Mouse (Mus musculus) left cerebral cortex, postnatal 14 days (tissue): Measurements from ENCODE around the gene Rcbtb2. TPM values are rescaled to one million over a fixed set of nuclear protein-coding genes. Genes with fewer than 3 reads are reported as not detected.
A peak's percentile ranks its signal among the peaks of the same experiment; 100 is the strongest.
"Not testable (repeated sequence)": the region's sequence is repeated elsewhere in the genome, so short reads cannot be mapped to it uniquely, and the experiment has no call there.

ENCODE experiments used
- DNase-seq, 2 experiments: peaks; one replicate each; pipeline ENCODE4 v3.0.0; 2021 to 2022; ENCODE audit warnings: low spot score in 2 of 2, mixed read lengths in 1 of 2
- intact Hi-C: fragments of 180-260 bp; cut with DNase I; formaldehyde crosslinking; loops from one replicate; pipeline ENCODE4 v1.15.1; 2025
- total RNA-seq, 2 experiments: library from RNA; stranded (reverse); gene quantifications; 2 replicates each; pipeline ENCODE4 v1.2.3; 2021

The Rcbtb2 gene
- total RNA-seq, 2 experiments from 2014 or later: 20.5 to 22.8 TPM

DNA sequence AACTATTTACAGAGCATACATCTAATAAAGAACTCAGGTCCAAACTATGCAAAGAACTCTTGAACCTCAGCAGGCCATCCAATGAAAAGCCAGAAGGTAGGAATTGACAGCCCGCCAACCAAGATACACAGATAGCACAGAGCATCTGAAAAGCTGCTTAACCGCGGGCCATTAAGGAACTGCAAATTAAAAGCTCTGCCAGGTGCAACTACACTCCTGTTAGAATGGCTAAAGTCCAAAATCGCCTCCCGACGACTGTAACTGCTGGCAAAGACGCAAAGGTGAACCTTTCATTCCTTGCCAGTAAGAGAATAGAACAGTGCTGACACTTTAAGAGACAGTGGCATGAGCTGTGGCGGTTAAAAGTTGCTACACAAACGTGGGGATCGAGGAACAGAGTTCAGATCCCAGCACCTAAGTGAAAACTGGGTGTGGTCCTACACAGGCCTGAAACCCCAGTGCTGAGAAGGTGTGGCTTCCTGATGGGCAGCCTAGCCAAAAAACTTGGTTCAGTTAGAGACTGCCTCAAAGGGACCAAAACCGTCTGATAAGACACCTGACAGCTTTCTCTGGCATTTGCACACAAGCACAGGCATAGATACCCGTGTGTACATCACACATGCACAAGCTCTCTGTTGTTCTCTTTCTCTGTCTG, 10.5 kb upstream of the Rcbtb2 start:
- intact Hi-C loops: no loop called here
- no peak for DNase-seq

DNA sequence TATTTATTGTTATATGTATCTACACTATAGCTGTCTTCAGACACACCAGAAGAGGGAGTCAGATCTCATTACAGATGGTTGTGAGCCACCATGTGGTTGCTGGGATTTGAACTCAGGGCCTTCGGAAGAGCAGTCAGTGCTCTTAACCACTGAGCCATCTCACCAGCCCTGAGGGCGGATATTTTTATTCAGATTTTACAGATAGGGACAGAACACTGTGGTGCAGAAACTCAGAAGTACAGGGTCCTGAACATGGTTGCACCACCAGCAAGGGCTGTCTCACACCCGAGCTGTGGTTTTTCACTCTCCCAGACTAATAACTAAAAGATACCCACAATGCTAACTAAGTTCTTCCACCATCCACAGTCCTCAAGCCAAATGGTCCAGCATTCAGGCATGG, 7.9 kb upstream of the Rcbtb2 start:
- intact Hi-C loops, DNase-seq: not testable (repeated sequence)

- intact Hi-C loops: no loop called here
- DNase-seq: no peak
These were observed 6.5 kb upstream of the Rcbtb2 start for GRCm38 (mm10) chr14:73116301-73116700.

DNA sequence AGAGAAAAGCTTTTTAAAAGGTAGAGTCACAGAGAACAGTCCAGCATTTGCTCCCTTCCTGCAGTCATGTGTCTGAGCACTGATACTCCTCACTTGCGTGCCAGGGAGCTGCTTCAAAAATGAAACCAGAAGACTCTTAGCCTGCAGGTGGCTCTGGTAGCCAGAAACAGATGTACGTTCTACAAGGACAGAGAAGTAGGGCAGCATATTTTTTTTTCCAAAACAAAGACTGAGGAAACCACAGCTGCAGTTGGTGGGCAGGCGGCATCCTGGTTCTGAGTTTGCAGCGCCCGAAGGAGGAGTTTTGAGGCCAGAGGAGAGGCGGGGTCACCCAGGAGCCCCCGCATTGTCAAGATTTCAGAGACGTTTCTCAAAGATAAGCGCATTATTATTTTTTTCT, 5.9 kb upstream of the Rcbtb2 start:
- intact Hi-C loops: no loop called here
- peak; percentile 55 to 67 for DNase-seq

- intact Hi-C loops: no loop called here
These were observed 5.1 kb upstream of the Rcbtb2 start for GRCm38 (mm10) chr14:73117411-73118392.

DNA sequence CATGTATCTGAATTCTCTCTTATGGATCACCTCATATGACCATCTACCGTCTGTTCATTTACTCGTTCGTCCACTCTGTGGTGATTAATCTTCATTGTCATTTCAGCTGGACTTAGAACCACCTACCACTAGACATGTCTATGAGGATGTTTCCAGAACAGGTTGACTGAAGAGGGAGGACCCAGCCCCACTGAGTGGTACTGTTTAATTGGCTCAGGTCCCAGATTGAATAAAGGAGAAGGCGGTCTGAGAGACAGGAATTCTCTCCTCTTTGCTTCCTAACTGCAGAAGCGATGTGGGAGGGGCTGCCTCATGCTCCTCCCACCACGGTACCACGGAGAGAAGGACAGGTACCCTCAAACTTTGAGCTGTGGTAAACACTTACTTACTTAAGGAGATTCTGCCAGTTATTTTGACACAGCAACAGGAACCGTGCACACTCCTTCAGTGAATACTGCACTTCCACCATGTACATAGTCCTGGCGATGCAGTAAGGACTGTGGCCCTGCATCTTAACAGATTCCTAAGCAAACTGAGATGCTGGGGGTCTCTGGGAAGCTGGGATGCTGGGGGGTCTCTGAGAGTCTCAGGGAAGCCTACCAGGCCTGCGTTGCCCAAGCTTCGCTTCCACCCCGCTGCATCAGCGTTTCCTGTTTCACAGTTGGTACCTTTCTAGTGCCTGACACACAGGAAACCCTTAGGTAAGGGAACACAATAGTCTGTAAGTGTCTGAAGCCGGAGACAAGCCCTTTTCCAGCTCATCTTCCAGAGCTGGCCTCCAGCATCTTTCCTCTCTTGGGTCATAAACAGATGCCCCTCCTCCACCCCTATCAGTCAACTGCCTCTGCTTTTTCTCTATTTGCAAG, 4.1 kb upstream of the Rcbtb2 start:
- DNase-seq: no peak
- intact Hi-C loops: no loop called here

More at GRCm38 (mm10) chr14:73117411-73118392, 5.1 kb upstream of the Rcbtb2 start:
- no peak for DNase-seq

GRCm38 (mm10) chr14:73119459-73119858, 3.4 kb upstream of the Rcbtb2 start:
- DNase-seq: no peak
- intact Hi-C loops: no loop called here

DNA sequence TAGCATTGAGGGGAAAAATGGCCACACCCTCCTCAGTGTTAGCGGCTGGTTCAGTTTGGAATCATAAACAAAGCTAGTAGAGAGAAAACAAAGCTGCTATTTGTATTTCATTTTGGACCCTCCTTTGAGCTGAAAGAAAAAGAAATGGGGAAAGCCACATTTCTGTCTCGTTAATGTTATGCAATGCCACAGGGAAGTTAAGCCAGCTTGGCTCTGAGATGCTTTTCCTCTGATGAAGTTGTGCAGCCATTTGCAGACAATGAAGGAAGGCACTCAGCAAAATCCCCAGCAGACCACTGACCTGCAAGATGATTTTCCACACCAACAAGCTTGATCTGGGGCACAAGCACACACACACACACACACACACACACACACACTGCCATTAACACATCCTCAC, 2.9 kb upstream of the Rcbtb2 start:
- DNase-seq: no peak
- intact Hi-C loops: no loop called here

DNA sequence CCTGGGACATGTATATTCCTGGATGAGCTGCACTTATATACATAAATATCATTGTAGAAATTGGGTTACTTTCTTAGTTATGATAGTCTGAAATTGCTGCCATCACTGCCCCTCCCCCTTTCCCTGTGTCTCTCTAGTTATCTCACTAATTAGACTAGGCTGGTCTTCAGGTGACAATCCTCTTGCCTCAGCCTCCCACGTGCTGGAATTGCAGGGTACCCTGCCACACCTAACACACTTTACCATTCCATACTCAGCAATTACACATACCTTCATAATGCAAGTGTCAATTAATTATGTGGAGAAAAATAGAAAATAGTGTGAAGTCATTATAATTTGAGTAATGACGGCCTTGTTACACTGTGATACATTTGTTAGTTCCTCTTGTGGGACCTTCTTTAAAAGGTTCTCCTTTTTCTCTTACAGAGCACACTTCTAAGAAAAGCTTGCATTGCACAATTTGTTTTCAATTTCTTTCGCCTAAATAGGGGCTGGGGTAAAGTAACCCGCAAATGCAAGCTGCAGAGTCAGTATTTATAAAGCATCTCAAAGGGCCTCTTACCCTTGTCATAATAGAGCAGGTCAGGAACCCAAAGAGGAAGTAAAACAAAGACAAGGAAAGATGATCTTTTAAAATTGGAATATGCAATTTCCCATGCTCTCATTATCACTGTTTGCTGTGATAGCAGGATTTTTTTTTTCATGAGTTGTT, 470 bp upstream of the Rcbtb2 start:
- DNase-seq: no peak
- intact Hi-C loops: no loop called here

GRCm38 (mm10) chr14:73123381-73123780, 544 bp downstream of the Rcbtb2 start:
- intact Hi-C loops: no loop called here
- no peak for DNase-seq

- intact Hi-C loops: no loop called here
These were observed 949 bp downstream of the Rcbtb2 start for GRCm38 (mm10) chr14:73123786-73124185.

GRCm38 (mm10) chr14:73130519-73130918, 7.7 kb downstream of the Rcbtb2 start:
- no peak for DNase-seq
- intact Hi-C loops: no loop called here

More at GRCm38 (mm10) chr14:73123786-73124185, 949 bp downstream of the Rcbtb2 start:
- no peak for DNase-seq

- no peak for DNase-seq
- intact Hi-C loops: no loop called here
These were observed 9.1 kb downstream of the Rcbtb2 start for GRCm38 (mm10) chr14:73131856-73132410.

DNA sequence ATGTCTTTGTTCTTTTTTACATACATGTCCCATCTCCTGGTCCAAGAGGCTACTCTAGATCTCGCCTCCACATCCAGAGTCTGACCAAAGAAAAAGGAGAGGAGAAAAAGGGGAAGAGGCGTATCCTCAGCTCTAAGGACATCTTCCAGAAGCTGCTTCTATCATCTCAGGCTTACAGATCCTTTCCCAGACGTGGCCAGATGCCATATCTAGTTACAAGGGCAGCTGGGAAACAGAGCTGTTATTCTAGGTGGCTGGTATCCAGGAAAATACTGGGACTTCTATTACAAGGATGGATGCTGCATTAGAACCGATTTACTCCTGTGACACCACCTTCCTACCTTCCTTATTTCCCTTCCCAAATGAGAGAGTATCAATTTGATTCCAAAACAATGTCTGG, 9.9 kb downstream of the Rcbtb2 start:
- DNase-seq: no peak
- intact Hi-C loops: no loop called here

GRCm38 (mm10) chr14:73137234-73137633, 14.4 kb downstream of the Rcbtb2 start:
- intact Hi-C loops: no loop called here
- no peak for DNase-seq

GRCm38 (mm10) chr14:73138483-73138882, 15.6 kb downstream of the Rcbtb2 start:
- intact Hi-C loops: no loop called here
- DNase-seq: no peak

DNA sequence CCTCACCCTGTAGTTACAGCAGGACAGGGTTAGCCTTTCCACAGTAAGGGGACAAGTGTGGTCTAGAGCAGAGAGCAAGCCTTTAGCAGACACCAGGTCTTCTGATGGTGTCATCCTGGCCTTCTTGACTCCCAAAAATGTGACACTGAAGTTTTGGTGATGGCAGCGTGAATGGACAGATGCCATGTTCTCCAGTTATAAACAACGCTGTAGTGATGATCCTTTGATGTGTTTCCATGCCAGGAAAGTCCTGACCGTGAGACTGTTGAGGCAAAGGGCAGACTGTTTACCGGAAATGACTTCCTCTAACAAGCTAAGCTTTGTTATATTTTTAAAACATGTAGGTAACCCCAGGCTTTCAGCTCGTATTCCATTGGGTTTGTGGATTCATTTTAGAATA, 17.0 kb downstream of the Rcbtb2 start:
- DNase-seq: no peak
- intact Hi-C loops: loop anchor here (5.0 kb wide), 1 partner anchor 97 kb away; the partner anchor contains the start of gene Lpar6

- intact Hi-C loops: loop anchor here (5.0 kb wide), 1 partner anchor 96 kb away; the partner anchor contains the start of gene Lpar6
- no peak for DNase-seq
These were observed 19.0 kb downstream of the Rcbtb2 start for GRCm38 (mm10) chr14:73141800-73142199.
